Mouse (Mus musculus) neural tube, embryonic 14.5 days (tissue): ENCODE measurements around the gene Fndc3b. TPM values are rescaled to one million over a fixed set of nuclear protein-coding genes. Genes with fewer than 3 reads are reported as not detected.

Source experiments
- ATAC-seq: fragments of 200-750 bp; cut with Nextera tagmentation; 2 replicates; pipeline ENCODE4 v1.8.0; 2017; ENCODE audit warnings: low read depth, mild to moderate bottlenecking, moderate TSS enrichment, moderate library complexity
- H3K27ac ChIP-seq: fragments of 300-500 bp; sonication (generic); 2 replicates; pipeline ENCODE4 v1.5.1; 2014; ENCODE audit warnings: low read depth, mild to moderate bottlenecking, control low read depth, low read length, moderate library complexity, mixed read lengths
- H3K27me3 ChIP-seq: fragments of 300-500 bp; sonication (generic); 2 replicates; pipeline ENCODE4 v1.6.1; 2014; ENCODE audit warnings: low read length; ENCODE audit not compliant: control insufficient read depth, insufficient read depth
- H3K36me3 ChIP-seq: fragments of 300-500 bp; sonication (generic); 2 replicates; pipeline ENCODE4 v1.6.1; 2014; ENCODE audit warnings: low read length, mixed read lengths; ENCODE audit not compliant: control insufficient read depth, insufficient read depth
- H3K4me1 ChIP-seq: fragments of 300-500 bp; sonication (generic); 2 replicates; pipeline ENCODE4 v1.6.1; 2014; ENCODE audit warnings: low read length; ENCODE audit not compliant: control insufficient read depth, insufficient read depth
- H3K4me2 ChIP-seq: fragments of 300-500 bp; sonication (generic); 2 replicates; pipeline ENCODE4 v1.6.1; 2014; ENCODE audit warnings: mild to moderate bottlenecking, low read depth, low read length, control low read depth
- H3K4me3 ChIP-seq: fragments of 300-500 bp; sonication (generic); 2 replicates; pipeline ENCODE4 v1.5.1; 2014; ENCODE audit warnings: low read depth, low read length, control low read depth, mixed read lengths
- H3K9ac ChIP-seq: fragments of 300-500 bp; sonication (generic); replicated peaks from 2 replicates; pipeline ENCODE4 v1.6.1; 2014; ENCODE audit warnings: low read depth, mild to moderate bottlenecking, control low read depth, low read length, mixed read lengths
- H3K9me3 ChIP-seq: fragments of 300-500 bp; sonication (generic); 2 replicates; pipeline ENCODE4 v1.6.1; 2016; ENCODE audit warnings: low read length; ENCODE audit not compliant: control insufficient read depth
- WGBS: fragments of 180-500 bp; shearing (Covaris S2); extraction: QIAGEN DNeasy Blood & Tissue Kit; methylation state at CpG from one replicate; pipeline ENCODE4 v1.1.7; 2014; 5-methylcytosine and 5-hydroxymethylcytosine counted together
- polyA plus RNA-seq: library from polyadenylated mRNA; unstranded; fragments of >200 nt; fragmentation: Nextera tagmentation; extraction: Ambion mirVana; gene quantifications from 2 replicates; pipeline ENCODE4 v1.2.1, GENCODE M21; 2014

Gene Fndc3b
- polyA plus RNA-seq, 1 experiment from 2014 or later: 8.8 TPM

DNA sequence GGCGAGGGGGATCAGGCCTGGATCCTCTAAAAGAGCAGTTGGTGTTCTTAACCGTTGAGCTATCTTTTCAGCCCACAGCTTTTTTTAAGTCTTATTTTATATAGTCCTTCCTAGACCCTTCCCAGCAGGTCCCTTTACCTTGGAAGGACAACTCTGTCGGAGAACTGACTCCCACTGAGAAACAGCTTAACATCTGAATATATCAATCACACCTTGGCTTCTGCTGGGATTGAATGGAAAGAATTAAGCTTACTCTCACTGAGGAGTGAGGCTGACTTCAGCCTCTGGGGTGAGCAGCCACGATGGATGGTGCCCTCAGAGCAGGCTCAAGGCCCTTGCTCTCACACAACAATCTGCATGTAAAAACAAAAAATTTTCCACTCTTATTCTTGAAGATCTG lies 179.1 kb downstream of the Fndc3b start:
- no peak for ATAC-seq
- Histone ChIP-seq H3K4me2 (no peak overlapping the region), H3K9me3 (no peaks in the 10 kb centered on the region), H3K27ac (no peak overlapping the region), H3K36me3 (no peaks in the 10 kb centered on the region), H3K27me3 (no peaks in the 10 kb centered on the region), H3K4me3 (no peak overlapping the region), H3K9ac (no peak overlapping the region), H3K4me1 (no peaks in the 10 kb centered on the region)
- WGBS: 57% methylated on average over 4 of the region's 4 CpGs

DNA sequence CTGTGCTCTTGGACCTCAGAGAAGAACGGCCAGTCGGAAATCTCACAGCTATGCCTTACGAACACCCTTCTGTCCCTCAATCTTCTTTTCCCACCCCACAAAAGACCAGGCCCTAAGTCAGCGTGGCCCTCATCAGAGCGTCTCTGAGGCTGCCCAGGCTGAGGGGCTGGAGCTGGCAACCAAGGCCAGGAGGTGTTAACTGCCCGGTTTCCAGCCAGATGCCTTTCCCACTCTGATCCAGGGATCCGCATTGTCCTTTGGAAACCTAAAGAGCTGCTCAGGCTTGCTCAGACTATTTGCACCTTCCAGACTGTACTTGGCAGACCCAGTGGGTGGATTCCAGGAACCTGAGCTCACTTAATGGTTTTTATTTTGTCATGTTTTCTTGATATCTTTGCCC lies 180.7 kb downstream of the Fndc3b start:
- H3K27ac ChIP-seq: no peak overlapping the region
- no peaks in the 10 kb centered on the region for H3K36me3 ChIP-seq
- no peak overlapping the region for H3K4me3 ChIP-seq
- H3K4me1 ChIP-seq: no peaks in the 10 kb centered on the region
- no peak overlapping the region for H3K4me2 ChIP-seq
- WGBS: 73% methylated on average over 7 of the region's 7 CpGs
- H3K27me3 ChIP-seq: no peaks in the 10 kb centered on the region
- no peak for ATAC-seq
- H3K9ac ChIP-seq: no peak overlapping the region
- no peaks in the 10 kb centered on the region for H3K9me3 ChIP-seq

DNA sequence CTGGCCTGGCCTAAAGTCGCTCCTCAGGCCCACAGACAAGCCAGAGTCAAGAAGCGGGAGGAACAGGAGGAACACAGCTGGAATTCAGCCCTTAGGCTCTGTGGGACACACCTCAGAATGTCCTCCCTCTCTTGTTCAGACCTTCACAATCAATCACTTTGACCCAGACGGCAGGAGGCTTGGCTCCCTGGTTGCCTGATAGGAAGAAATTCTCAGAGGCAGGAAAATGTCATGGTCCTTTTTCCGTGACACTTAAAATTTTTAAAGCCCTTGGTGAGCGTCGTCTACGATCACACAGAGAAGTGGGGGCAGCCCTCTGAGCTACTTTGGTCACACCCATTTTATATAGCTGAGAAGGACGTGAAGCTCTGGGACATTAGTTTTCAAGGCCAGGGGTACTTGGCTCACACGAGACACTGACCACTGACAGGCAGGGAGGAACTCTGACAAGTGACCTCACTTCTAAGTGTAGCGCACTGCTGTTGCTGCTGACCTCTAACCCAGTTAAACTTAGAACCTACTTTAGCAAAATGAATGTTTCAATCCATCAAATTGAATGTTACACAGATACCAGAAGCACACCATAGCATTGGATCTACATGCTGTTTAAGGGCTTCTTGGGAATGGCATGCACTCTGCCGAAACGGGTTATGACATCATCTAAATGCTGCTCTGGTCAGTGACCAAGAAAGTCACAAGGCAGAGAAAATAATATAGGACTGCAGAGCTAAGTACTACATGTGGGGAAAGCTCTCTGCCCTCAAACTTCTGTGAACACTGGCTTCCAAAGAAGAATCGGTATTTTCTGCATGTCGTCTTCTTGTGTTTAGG lies 181.7 kb downstream of the Fndc3b start:
- H3K4me3 ChIP-seq: no peak overlapping the region
- WGBS: 70% methylated on average over 14 of the region's 14 CpGs
- no peaks in the 10 kb centered on the region for H3K27me3 ChIP-seq
- H3K9ac ChIP-seq: no peak overlapping the region
- H3K4me1 ChIP-seq: no peaks in the 10 kb centered on the region
- H3K36me3 ChIP-seq: no peaks in the 10 kb centered on the region
- no peaks in the 10 kb centered on the region for H3K9me3 ChIP-seq
- ATAC-seq: no peak
- no peak overlapping the region for H3K27ac ChIP-seq
- H3K4me2 ChIP-seq: no peak overlapping the region

- ATAC-seq: no peak
- 94% methylated on average over 3 of the region's 3 CpGs for WGBS
Observed at GRCm38 (mm10) chr3:27526991-27527390, 184.1 kb downstream of the Fndc3b start.

DNA sequence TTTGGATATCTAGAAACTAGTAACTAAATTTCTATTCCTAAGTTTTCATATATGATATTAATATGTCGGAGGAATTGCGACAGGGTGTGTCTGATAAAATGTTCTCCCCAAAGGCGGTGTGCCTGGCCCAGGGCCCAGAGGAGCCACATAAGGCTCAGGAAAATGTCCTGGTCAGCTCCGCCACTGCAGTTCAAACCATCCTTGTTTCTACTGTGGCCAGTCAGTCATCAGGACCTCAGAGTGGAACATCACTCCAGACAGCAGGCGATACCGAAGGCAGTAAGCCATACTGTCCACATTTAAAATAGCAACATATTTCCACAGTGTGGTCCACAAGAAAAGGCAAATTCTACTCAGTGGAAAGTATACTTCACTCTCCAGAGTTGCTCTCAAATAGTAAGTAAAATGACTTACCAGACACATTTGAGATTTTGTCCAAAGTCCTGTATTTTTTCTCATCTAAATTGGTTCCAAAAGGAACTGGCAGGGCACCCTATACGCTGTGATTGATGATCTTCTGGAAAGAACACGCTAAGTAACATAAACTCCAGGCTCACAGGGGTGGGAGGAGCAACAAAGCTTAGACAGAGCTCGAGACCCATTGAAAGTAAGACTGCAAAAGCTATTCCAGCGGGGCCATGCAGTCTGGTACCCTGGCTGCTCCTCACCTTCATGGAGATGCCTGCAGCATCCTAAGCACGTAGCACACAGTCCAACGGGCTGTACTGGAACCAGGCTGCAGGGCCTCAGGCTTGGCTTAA lies 187.8 kb downstream of the Fndc3b start:
- no peak for ATAC-seq
- H3K9me3 ChIP-seq: no peaks in the 10 kb centered on the region
- H3K27ac ChIP-seq: no peak overlapping the region
- H3K36me3 ChIP-seq: no peaks in the 10 kb centered on the region
- H3K27me3 ChIP-seq: no peaks in the 10 kb centered on the region
- no peak overlapping the region for H3K4me2 ChIP-seq
- H3K9ac ChIP-seq: no peak overlapping the region
- no peak overlapping the region for H3K4me3 ChIP-seq
- WGBS: 83% methylated on average over 12 of the region's 12 CpGs
- H3K4me1 ChIP-seq: no peaks in the 10 kb centered on the region

More at GRCm38 (mm10) chr3:27526991-27527390, 184.1 kb downstream of the Fndc3b start:
- H3K27ac ChIP-seq: no peak overlapping the region
- no peak overlapping the region for H3K9ac ChIP-seq
- H3K4me2 ChIP-seq: no peak overlapping the region
- H3K4me1 ChIP-seq: no peaks in the 10 kb centered on the region
- no peaks in the 10 kb centered on the region for H3K9me3 ChIP-seq
- H3K36me3 ChIP-seq: no peaks in the 10 kb centered on the region
- no peaks in the 10 kb centered on the region for H3K27me3 ChIP-seq
- H3K4me3 ChIP-seq: no peak overlapping the region

DNA sequence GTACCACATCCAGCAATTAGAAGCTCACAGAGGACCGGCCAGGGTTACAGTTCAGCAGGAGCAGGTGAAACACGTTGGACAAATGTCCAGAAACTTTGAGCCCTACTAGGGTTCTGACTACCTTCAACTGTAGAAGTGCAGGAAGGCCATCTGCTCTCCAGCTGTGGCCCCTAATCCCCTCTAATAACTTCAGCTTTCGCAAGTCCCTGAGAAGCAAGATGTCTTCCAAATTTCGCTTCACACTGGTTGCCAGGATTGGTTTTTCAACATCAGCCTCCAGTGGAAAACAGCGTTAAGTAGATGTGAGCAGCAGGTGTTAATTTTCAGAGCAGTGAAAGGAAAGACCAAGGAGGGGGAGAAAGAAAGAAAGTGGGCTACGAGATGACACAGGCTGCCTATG lies 190.7 kb downstream of the Fndc3b start:
- Histone ChIP-seq H3K9ac (no peak overlapping the region), H3K4me3 (no peak overlapping the region), H3K4me1 (no peaks in the 10 kb centered on the region), H3K9me3 (no peaks in the 10 kb centered on the region), H3K27me3 (no peaks in the 10 kb centered on the region), H3K27ac (no peak overlapping the region), H3K4me2 (no peak overlapping the region), H3K36me3 (no peaks in the 10 kb centered on the region)
- no peak for ATAC-seq
- WGBS: 83% methylated on average over 6 of the region's 6 CpGs

DNA sequence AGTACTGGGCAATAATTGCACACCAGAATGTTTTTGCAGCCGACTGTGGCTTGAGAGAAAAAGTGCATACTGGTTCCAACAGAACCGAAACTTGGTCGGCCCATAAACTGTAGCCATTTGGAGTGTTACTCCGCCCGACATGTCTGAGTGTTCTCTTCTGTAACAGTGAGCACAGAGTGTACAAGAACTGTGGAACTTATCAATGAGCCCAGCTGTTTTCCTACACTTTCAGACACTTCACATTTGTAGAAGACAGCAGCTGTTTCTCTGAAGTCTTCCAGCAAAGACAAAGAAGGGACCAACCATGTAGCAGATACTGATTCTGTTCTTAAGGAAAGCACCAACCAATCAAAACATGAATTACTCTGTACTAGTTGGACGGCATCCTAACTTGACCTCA lies 191.6 kb downstream of the Fndc3b start:
- ATAC-seq: no peak
- 95% methylated on average over 6 of the region's 6 CpGs for WGBS
- Histone ChIP-seq H3K9me3 (no peaks in the 10 kb centered on the region), H3K4me2 (no peak overlapping the region), H3K36me3 (no peaks in the 10 kb centered on the region), H3K4me3 (no peak overlapping the region), H3K27me3 (no peaks in the 10 kb centered on the region), H3K9ac (no peak overlapping the region), H3K4me1 (no peaks in the 10 kb centered on the region), H3K27ac (no peak overlapping the region)

DNA sequence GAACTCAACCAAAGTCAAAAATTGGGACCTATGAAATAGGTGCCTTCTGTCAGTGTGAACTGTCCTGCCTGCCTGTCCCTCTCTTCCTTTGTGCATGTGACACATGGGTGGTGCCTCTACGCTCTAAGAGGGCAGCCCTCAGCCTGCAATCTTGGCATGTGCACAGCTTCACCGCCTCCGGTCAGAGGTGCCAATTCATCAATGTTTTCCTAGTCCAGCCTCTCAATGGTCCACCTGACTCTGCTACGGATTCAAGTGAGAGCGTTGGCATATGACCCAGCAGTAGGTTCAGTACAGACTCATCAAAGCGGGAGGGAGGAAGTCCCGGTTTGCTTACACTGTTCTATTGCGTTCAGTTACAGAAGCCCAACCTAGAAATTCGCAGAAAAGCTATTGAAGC lies 192.2 kb downstream of the Fndc3b start:
- H3K36me3 ChIP-seq: no peaks in the 10 kb centered on the region
- 0 out of 2 replicates have a peak, but pooled peaks have one; percentile 24 for ATAC-seq
- no peak overlapping the region for H3K9ac ChIP-seq
- 80% methylated on average over 9 of the region's 9 CpGs for WGBS
- no peaks in the 10 kb centered on the region for H3K27me3 ChIP-seq
- no peaks in the 10 kb centered on the region for H3K4me1 ChIP-seq
- no peaks in the 10 kb centered on the region for H3K9me3 ChIP-seq
- H3K4me3 ChIP-seq: no peak overlapping the region
- no peak overlapping the region for H3K27ac ChIP-seq
- no peak overlapping the region for H3K4me2 ChIP-seq

DNA sequence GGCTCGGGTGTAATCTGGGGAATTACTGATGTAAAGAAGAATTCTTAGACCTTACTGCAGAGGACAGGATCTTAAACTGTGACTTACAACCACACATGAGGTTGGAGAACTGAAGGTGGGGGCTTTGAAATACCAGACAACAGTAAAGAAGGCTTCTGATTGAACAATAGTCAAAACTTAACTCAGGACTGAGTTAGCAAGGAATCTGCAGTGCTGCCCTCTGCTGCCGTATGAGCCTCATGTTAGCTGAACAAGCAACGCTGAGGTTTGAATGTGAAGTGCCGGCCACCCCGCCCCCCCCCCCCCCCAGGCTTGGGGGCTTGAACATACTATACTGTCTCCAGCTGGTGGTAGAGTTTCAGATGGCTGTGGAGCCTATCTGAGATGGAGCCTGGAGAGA lies 194.6 kb downstream of the Fndc3b start:
- no peaks in the 10 kb centered on the region for H3K27me3 ChIP-seq
- no peaks in the 10 kb centered on the region for H3K36me3 ChIP-seq
- H3K4me3 ChIP-seq: no peak overlapping the region
- H3K4me2 ChIP-seq: no peak overlapping the region
- no peaks in the 10 kb centered on the region for H3K9me3 ChIP-seq
- no peaks in the 10 kb centered on the region for H3K4me1 ChIP-seq
- 32% methylated on average over 5 of the region's 5 CpGs for WGBS
- ATAC-seq: no peak
- no peak overlapping the region for H3K27ac ChIP-seq
- H3K9ac ChIP-seq: no peak overlapping the region
